Mouse (Mus musculus): ENCODE measurements around the gene Gm43191.
A peak's percentile ranks its signal among the peaks of the same experiment; 100 is the strongest.
"Not testable (repeated sequence)": the region's sequence is repeated elsewhere in the genome, so short reads cannot be mapped to it uniquely, and the experiment has no call there.

The Gm43191 gene

GRCm38 (mm10) chr3:116681160-116681559 is at the start of gene Gm43191:
TSS of gene Gm43191 (minus strand) at chr3:116681260.
- DNase-seq, result no peak

GRCm38 (mm10) chr3:116729483-116730174 is 48.6 kb upstream of the Gm43191 start:
- DNase-seq, result no peak

GRCm38 (mm10) chr3:116726807-116727206 is 45.7 kb upstream of the Gm43191 start:
- no peak for DNase-seq

- DNase-seq, result no peak
Measured at GRCm38 (mm10) chr3:116723496-116724481, 42.7 kb upstream of the Gm43191 start.

- DNase-seq, result no peak
Measured at GRCm38 (mm10) chr3:116722980-116723379, 41.9 kb upstream of the Gm43191 start.

GRCm38 (mm10) chr3:116718951-116719350 is 37.9 kb upstream of the Gm43191 start:
- DNase-seq, result no peak

- DNase-seq, result no peak
Measured at GRCm38 (mm10) chr3:116713031-116713430, 32.0 kb upstream of the Gm43191 start.

- DNase-seq, result no peak
Measured at GRCm38 (mm10) chr3:116712436-116712881, 31.4 kb upstream of the Gm43191 start, which contains the start of gene Slc35a3. TSS of gene Slc35a3 (minus strand) at chr3:116712831.

- DNase-seq, result peak; percentile 75
Measured at GRCm38 (mm10) chr3:116711624-116712435, 30.8 kb upstream of the Gm43191 start.

- DNase-seq, result no peak
Measured at GRCm38 (mm10) chr3:116710941-116711340, 29.9 kb upstream of the Gm43191 start.

GRCm38 (mm10) chr3:116705637-116706204 is 24.7 kb upstream of the Gm43191 start:
- DNase-seq, result no peak

- DNase-seq, result no peak
Measured at GRCm38 (mm10) chr3:116703835-116704234, 22.8 kb upstream of the Gm43191 start.

- DNase-seq, result no peak
Measured at GRCm38 (mm10) chr3:116702647-116703272, 21.7 kb upstream of the Gm43191 start.

GRCm38 (mm10) chr3:116701601-116702000 is 20.5 kb upstream of the Gm43191 start:
- DNase-seq, result no peak

- no peak for DNase-seq
Measured at GRCm38 (mm10) chr3:116698786-116699185, 17.7 kb upstream of the Gm43191 start.

- DNase-seq, result no peak
Measured at GRCm38 (mm10) chr3:116695666-116695985, 14.6 kb upstream of the Gm43191 start.

GRCm38 (mm10) chr3:116694955-116695665 is 14.1 kb upstream of the Gm43191 start:
- DNase-seq, result no peak

- DNase-seq, result no peak
Measured at GRCm38 (mm10) chr3:116694312-116694711, 13.3 kb upstream of the Gm43191 start.

- DNase-seq, result not testable (repeated sequence)
Measured at GRCm38 (mm10) chr3:116664281-116664680, 16.8 kb downstream of the Gm43191 start.

- DNase-seq, result peak; percentile 98
Measured at GRCm38 (mm10) chr3:116662463-116662863, 18.6 kb downstream of the Gm43191 start, which contains the start of gene Mfsd14a. TSS of gene Mfsd14a (minus strand) at chr3:116662677.

- no peak for DNase-seq
Measured at GRCm38 (mm10) chr3:116661870-116662414, 19.1 kb downstream of the Gm43191 start.

All from cerebellum, adult 11 months (tissue).